Mouse (Mus musculus): ENCODE data around the gene Snd1. TPM values are rescaled to one million over a fixed set of nuclear protein-coding genes. Genes with fewer than 3 reads are reported as not detected.

Snd1 gene
- polyA plus RNA-seq, 1 experiment from 2014 or later: 84.5 TPM

DNA sequence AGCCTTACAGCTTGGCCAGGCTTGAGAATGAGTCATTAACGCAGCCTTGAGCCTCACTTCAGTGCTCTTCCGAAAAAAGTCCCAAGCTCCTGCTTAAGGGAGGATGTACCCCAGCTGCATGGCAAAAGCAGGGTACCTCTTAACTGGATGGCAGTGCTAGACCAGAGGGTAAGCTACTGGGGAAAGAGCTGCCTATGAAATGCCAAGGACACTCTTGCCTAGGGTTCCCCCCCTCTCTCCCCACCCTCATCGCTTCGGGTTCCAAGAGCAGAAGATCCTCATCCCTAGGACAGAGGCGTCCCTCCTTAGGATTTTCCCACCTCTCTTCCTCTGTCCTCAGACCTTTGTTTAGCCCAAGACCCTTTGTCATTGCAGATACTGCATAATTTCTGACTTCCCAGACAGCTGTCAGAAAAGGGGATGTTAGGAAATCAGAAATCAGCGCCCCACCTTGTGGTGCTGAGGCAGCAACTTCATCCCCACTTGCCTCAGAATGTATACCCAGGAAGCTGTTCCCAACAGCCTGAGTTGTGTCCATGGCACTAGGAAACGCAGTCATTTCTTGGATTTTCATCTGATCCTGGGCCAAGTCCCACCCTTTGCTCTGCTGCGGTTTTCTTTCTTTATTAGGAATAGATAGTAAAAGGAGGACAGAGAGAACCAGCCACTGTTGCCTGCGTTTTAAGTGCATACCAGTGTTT lies 351.9 kb downstream of the Snd1 start:
- ATAC-seq (ENCODE audit: low FRiP score, low TSS enrichment) (no peak), DNase-seq (peak; percentile 63)
- Histone ChIP-seq H3K36me3 (ENCODE audit: control insufficient read depth, insufficient read depth, low read length) (peaks cover 12% of the 10 kb centered on the region), H3K4me3 (replicated peaks; ENCODE audit: low read depth, low read length) (peak overlapping the region; percentile 37), H3K27ac (replicated peaks; ENCODE audit: low read depth, low read length) (peak overlapping the region; percentile 41), H3K9me3 (ENCODE audit: control insufficient read depth, low read length) (no peaks in the 10 kb centered on the region), H3K27me3 (ENCODE audit: control insufficient read depth, insufficient read depth, low read length) (no peaks in the 10 kb centered on the region), H3K9ac (replicated peaks; ENCODE audit: low read length) (peak overlapping the region; percentile 41), H3K4me2 (ENCODE audit: low read length) (peak overlapping the region; percentile 97), H3K4me1 (ENCODE audit: control insufficient read depth, insufficient read depth, low read length) (peaks cover 65% of the 10 kb centered on the region)
- WGBS: 47% methylated on average over 9 of the region's 9 CpGs

DNA sequence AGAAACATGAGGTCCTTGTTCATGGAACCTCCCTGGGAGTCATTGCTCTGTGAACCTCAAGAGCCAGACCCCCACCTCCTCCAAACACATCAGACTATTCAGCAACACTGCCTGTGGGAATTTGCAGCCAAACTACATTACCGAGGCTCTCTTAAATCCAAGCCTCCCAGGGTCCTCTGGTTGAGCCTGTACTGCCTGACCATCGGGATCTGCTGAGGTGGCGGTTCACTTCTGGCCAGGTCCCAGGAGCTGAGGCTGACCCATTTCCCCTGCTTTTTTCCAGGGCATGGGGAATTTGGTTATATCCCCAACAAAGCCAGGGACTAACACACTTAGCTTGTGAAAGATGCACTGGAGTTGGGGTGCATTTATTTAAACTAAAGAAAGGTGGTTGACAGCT lies 352.6 kb downstream of the Snd1 start:
- Histone ChIP-seq H3K4me1 (ENCODE audit: control insufficient read depth, insufficient read depth, low read length) (peaks cover 63% of the 10 kb centered on the region), H3K36me3 (ENCODE audit: control insufficient read depth, insufficient read depth, low read length) (peaks cover 11% of the 10 kb centered on the region), H3K9me3 (ENCODE audit: control insufficient read depth, low read length) (no peaks in the 10 kb centered on the region), H3K4me3 (replicated peaks; ENCODE audit: low read depth, low read length) (peak overlapping the region; percentile 37), H3K9ac (replicated peaks; ENCODE audit: low read length) (peak overlapping the region; percentile 50), H3K4me2 (ENCODE audit: low read length) (peak overlapping the region; percentile 97), H3K27me3 (ENCODE audit: control insufficient read depth, insufficient read depth, low read length) (no peaks in the 10 kb centered on the region), H3K27ac (replicated peaks; ENCODE audit: low read depth, low read length) (peak overlapping the region; percentile 41; the same call in 1 of the 2 replicates)
- DNase-seq (peak; percentile 28), ATAC-seq (ENCODE audit: low FRiP score, low TSS enrichment) (no peak)
- WGBS: 14% methylated on average over 3 of the region's 3 CpGs

DNA sequence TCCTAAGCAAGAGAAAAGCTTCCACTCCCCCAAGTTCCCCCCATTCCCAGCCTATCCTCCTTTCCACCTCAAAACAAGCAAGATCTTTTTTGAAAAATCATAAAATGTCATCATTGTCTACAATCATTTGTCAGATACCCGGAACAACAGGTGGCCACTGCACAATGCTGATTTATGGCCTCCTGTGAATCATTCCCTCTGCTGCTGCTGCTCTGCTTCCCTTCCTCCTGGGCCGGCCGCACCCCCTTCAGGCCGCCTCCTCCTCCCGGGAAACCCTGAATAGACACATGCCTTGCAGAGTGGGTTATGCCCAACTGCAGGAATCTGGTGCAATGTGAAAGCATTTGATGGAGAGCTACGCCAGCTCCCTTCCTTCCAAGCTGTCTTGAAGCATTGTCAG lies 353.7 kb downstream of the Snd1 start:
- DNase-seq (peak; percentile 63), ATAC-seq (ENCODE audit: low FRiP score, low TSS enrichment) (no peak)
- 3% methylated on average over 6 of the region's 6 CpGs for WGBS
- H3K4me3 ChIP-seq (replicated peaks; ENCODE audit: low read depth, low read length): peak overlapping the region; percentile 37
- H3K9me3 ChIP-seq (ENCODE audit: control insufficient read depth, low read length): no peaks in the 10 kb centered on the region
- H3K9ac ChIP-seq (replicated peaks; ENCODE audit: low read length): peak overlapping the region; percentile 47
- H3K4me2 ChIP-seq (ENCODE audit: low read length): peak overlapping the region; percentile 97
- no peak overlapping the region for H3K27ac ChIP-seq (replicated peaks; ENCODE audit: low read depth, low read length)
- peaks cover 62% of the 10 kb centered on the region for H3K4me1 ChIP-seq (ENCODE audit: control insufficient read depth, insufficient read depth, low read length)
- peaks cover 8% of the 10 kb centered on the region for H3K36me3 ChIP-seq (ENCODE audit: control insufficient read depth, insufficient read depth, low read length)
- no peaks in the 10 kb centered on the region for H3K27me3 ChIP-seq (ENCODE audit: control insufficient read depth, insufficient read depth, low read length)

DNA sequence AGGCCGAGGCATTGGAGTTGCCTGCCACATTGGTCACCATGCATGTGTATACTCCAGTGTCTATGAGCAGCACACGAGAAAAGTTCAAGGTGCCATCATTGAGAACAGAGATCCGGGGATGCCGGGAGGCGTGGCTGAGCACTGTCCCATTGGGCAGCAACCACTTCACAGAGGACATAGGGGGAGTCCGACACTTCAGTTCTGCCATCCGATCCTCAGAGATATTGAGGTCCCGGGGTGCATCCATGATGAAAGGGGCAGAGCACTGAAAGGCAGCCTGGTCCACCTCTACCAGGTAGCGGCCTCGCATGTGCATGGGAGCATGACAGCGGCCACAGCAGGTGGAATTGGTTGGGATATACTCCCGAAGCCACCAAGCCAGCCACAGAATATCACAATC lies 355.4 kb downstream of the Snd1 start:
- Histone ChIP-seq H3K4me3 (replicated peaks; ENCODE audit: low read depth, low read length) (peak overlapping the region; percentile 37), H3K36me3 (ENCODE audit: control insufficient read depth, insufficient read depth, low read length) (peaks cover 4% of the 10 kb centered on the region; the same call in 1 of the 2 replicates), H3K4me1 (ENCODE audit: control insufficient read depth, insufficient read depth, low read length) (peaks cover 69% of the 10 kb centered on the region), H3K4me2 (ENCODE audit: low read length) (peak overlapping the region; percentile 97), H3K27me3 (ENCODE audit: control insufficient read depth, insufficient read depth, low read length) (no peaks in the 10 kb centered on the region), H3K27ac (replicated peaks; ENCODE audit: low read depth, low read length) (no peak overlapping the region), H3K9ac (replicated peaks; ENCODE audit: low read length) (no peak overlapping the region), H3K9me3 (ENCODE audit: control insufficient read depth, low read length) (no peaks in the 10 kb centered on the region)
- DNase-seq (no peak), ATAC-seq (ENCODE audit: low FRiP score, low TSS enrichment) (no peak)
- 93% methylated on average over 12 of the region's 12 CpGs for WGBS

DNA sequence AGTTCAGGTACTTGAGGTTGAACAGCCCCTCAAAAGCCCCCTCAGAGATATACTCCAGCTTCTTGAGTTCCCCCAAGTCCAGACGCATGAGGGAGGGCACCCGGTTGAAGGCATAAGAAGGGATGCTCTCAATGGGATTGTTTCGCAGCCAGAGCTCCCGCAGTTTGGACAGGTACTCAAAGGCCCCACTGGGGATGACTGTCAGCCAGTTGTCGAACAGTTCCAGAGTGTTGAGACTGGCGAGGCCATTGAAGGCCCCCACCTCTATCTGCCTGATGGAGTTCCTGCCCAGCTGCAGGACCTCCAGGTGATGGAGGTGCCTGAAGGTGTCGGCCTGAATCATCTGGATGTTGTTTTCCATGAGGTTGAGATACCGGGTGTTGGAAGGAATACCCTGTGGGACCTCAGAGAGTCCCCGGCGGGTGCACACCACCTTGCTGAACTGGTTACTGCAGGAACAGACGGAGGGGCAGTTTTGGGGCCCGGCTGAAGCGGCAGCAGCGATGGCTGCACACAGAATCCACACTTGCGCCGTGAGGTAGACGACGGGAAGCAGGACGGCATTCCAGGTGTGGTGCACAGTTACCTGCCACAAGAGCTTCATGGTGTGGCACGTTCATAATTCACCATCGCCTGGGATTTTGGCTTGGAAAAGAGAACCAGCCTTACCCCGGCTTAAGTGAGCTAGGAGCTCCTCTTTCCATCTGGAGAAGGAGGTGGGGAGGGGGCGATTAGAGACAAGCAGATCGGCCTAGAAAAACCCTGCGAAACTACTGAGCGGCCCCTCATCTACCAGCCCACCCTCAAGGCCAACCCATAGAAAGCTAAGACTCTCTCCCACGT lies 356.3 kb downstream of the Snd1 start, which contains the start of gene Lrrc4:
Gene Lrrc4, minus strand, starts transcription at position 737 of the 843 bp plus-strand sequence.
- peak within 1 kb of the TSS; percentile 98 for H3K27ac ChIP-seq (replicated peaks; ENCODE audit: low read depth, low read length)
- 21% methylated on average over 27 of the region's 27 CpGs for WGBS
- H3K4me1 ChIP-seq (ENCODE audit: control insufficient read depth, insufficient read depth, low read length): peaks cover 60% of the 10 kb centered on the region
- peak within 1 kb of the TSS; percentile 96 for H3K9ac ChIP-seq (replicated peaks; ENCODE audit: low read length)
- H3K27me3 ChIP-seq (ENCODE audit: control insufficient read depth, insufficient read depth, low read length): no peaks in the 10 kb centered on the region
- H3K4me3 ChIP-seq (replicated peaks; ENCODE audit: low read depth, low read length): peak within 1 kb of the TSS; percentile 91
- H3K9me3 ChIP-seq (ENCODE audit: control insufficient read depth, low read length): no peaks in the 10 kb centered on the region
- DNase-seq: no peak
- H3K36me3 ChIP-seq (ENCODE audit: control insufficient read depth, insufficient read depth, low read length): peaks cover 4% of the 10 kb centered on the region; the same call in 1 of the 2 replicates
- no peak for ATAC-seq (ENCODE audit: low FRiP score, low TSS enrichment)
- peak within 1 kb of the TSS; percentile 97 for H3K4me2 ChIP-seq (ENCODE audit: low read length)

DNA sequence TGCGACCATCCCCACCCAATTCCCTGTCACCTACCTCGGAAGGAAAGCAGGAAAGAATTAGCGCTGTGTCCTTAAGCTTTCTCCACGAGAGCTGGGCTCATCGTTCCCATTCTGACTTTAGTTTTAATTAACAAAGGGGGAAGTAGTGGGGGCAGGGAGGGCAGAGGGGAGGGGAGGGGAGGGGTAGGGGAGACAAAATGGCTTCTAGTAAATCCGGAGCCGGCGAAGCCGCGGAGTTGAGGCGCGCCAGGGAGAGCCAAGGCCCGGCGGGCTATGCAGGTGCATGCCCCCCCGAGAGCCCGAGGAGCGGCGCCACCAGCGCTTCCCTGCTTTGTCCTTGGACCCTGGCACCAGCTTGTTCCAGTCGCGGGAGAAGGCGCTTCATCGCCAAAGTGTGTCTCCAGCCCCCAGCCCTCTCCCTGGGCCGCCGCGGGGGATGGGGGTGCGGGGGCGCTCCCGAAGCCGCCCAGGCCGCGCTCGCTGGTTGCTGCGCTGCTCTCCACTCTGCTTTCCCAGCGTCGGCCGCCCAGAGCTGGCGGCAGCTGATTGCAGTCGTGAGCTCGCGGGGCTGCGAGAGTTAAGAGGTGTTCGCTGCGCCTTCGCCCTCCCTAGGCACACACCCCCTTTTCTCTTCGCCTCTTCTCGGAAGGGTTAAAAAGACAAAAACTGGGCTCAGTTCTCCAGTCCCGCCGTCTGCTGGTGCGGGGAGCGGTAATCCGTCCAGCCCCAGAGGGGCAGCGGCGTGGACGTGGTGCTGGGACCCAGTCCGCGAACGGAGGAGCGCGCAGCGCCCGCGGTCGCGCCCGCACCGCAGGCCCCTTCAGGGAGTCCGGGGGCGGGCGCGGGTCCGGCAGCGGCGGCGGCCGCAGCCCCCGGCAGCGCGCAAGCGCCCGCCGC lies 357.2 kb downstream of the Snd1 start:
- Histone ChIP-seq H3K9me3 (ENCODE audit: control insufficient read depth, low read length) (no peaks in the 10 kb centered on the region), H3K4me1 (ENCODE audit: control insufficient read depth, insufficient read depth, low read length) (peaks cover 51% of the 10 kb centered on the region), H3K4me2 (ENCODE audit: low read length) (peak overlapping the region; percentile 97), H3K27me3 (ENCODE audit: control insufficient read depth, insufficient read depth, low read length) (no peaks in the 10 kb centered on the region), H3K4me3 (replicated peaks; ENCODE audit: low read depth, low read length) (peak overlapping the region; percentile 91), H3K27ac (replicated peaks; ENCODE audit: low read depth, low read length) (peak overlapping the region; percentile 98), H3K9ac (replicated peaks; ENCODE audit: low read length) (peak overlapping the region; percentile 96), H3K36me3 (ENCODE audit: control insufficient read depth, insufficient read depth, low read length) (peaks cover 4% of the 10 kb centered on the region; the same call in 1 of the 2 replicates)
- DNase-seq: peak; percentile 83
- WGBS: under 1% methylated on average over 81 of the region's 82 CpGs
- peak; percentile 55 for ATAC-seq (ENCODE audit: low FRiP score, low TSS enrichment)

DNA sequence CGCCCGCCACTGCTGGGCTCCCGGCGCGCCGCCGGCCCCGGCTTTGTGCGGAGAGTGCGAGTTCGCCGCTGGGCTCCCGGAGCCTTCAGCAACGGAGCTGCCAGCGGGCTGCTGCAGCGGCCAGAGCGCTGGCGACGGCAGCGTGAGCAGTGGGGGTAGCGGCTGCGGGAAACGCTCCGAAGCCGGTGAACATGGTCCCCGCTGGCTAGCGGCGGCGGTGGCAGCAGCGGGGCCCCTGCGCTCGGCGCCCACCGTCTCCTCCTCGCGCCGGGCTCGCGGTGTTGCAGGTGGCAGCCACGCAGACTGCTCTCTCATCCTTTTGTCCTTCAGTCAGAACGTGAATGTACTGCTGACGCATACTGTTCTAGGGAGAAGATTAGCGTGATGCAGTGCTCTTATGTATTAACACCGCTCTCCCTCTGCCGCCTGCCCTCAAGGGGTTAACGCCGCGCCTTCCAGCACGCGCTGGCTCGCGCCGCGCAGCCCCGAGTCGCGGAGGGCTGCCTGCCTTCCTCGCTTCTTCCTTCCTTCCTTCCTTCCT lies 357.9 kb downstream of the Snd1 start:
- Histone ChIP-seq H3K4me2 (ENCODE audit: low read length) (peak overlapping the region; percentile 97), H3K9me3 (ENCODE audit: control insufficient read depth, low read length) (no peaks in the 10 kb centered on the region), H3K36me3 (ENCODE audit: control insufficient read depth, insufficient read depth, low read length) (peaks cover 4% of the 10 kb centered on the region; the same call in 1 of the 2 replicates), H3K4me1 (ENCODE audit: control insufficient read depth, insufficient read depth, low read length) (peaks cover 44% of the 10 kb centered on the region), H3K27me3 (ENCODE audit: control insufficient read depth, insufficient read depth, low read length) (no peaks in the 10 kb centered on the region), H3K9ac (replicated peaks; ENCODE audit: low read length) (peak overlapping the region; percentile 96), H3K27ac (replicated peaks; ENCODE audit: low read depth, low read length) (peak overlapping the region; percentile 98), H3K4me3 (replicated peaks; ENCODE audit: low read depth, low read length) (peak overlapping the region; percentile 91)
- under 1% methylated on average over 58 of the region's 58 CpGs for WGBS
- DNase-seq: peak; percentile 89
- ATAC-seq (ENCODE audit: low FRiP score, low TSS enrichment): peak; percentile 81

DNA sequence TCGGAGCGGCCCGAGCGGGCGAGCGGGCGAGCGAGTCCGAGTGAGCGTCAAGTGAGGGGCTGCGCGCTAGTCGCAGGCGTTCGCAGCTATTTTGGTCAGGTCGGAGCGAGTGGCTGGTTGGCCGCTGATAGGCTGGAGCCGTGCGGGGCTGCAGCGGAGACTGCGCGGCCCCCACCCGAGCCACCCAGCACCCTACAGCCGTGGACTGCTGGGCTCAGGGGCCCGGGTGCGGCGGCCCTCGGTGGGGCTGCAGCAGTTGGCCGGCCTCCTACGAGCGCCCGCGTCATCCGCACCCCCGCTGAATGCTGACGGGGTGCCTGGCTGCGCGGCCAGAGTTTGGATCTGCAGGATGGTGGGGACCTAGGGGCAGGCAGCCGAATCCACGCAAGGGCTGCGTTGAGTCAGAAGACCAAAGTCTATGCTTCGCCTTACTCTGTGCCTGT lies 358.5 kb downstream of the Snd1 start:
- H3K27ac ChIP-seq (replicated peaks; ENCODE audit: low read depth, low read length): peak overlapping the region; percentile 98
- no peaks in the 10 kb centered on the region for H3K27me3 ChIP-seq (ENCODE audit: control insufficient read depth, insufficient read depth, low read length)
- WGBS: under 1% methylated on average over 43 of the region's 43 CpGs
- peak overlapping the region; percentile 97 for H3K4me2 ChIP-seq (ENCODE audit: low read length)
- H3K36me3 ChIP-seq (ENCODE audit: control insufficient read depth, insufficient read depth, low read length): peaks cover 4% of the 10 kb centered on the region; the same call in 1 of the 2 replicates
- H3K9me3 ChIP-seq (ENCODE audit: control insufficient read depth, low read length): no peaks in the 10 kb centered on the region
- peak overlapping the region; percentile 91 for H3K4me3 ChIP-seq (replicated peaks; ENCODE audit: low read depth, low read length)
- ATAC-seq (ENCODE audit: low FRiP score, low TSS enrichment) (peak; percentile 73), DNase-seq (peak; percentile 81)
- H3K4me1 ChIP-seq (ENCODE audit: control insufficient read depth, insufficient read depth, low read length): peaks cover 39% of the 10 kb centered on the region
- H3K9ac ChIP-seq (replicated peaks; ENCODE audit: low read length): peak overlapping the region; percentile 96
